ENCODE assay signal across 21 mouse cellular contexts in the genomic region with DNA sequence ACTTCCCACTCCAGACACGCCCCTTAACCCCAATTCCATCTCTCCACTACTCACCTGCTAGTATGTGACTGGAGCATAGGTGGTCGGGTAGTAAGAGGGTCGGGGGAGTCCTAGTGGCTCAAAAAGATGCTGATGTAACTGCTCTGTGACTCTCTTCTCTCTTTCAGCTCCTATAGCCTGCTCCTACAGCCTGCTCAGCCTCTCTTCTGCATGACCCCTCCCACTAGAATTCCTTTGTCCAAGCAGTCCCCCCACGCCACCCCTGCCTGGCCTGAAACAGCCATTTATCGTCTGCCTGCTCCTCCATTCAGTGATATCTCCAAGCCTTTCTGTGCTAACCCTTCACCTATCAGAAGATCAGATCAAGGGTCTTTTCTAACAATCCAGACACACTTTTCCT. TPM values are rescaled to one million over a fixed set of nuclear protein-coding genes. Genes with fewer than 3 reads are reported as not detected.
A peak's percentile ranks its signal among the peaks of the same experiment; 100 is the strongest.
DNase-seq lines count a peak whose midpoint lies in the region; TF ChIP-seq lines count a peak whose summit lies in the region.
"Had no signal": no experiment of that assay in that cellular context is flagged by ENCODE, and none has a peak within 500 bp of the region (broad histone marks: within the 10 kb centered on the region; RNA-seq: fewer than 3 reads in every experiment).

No protein-coding gene starts in this region.

- TF ChIP-seq POLR2A in heart, adult 2 months (IDR thresholded peaks at IDR 0.05; ENCODE audit: insufficient read depth, low read depth, low read length): no peak

- no peaks in the 10 kb centered on the region for H3K4me1 ChIP-seq in heart, adult 2 months (ENCODE audit: control insufficient read depth, insufficient read depth, low read length)

- H3K9ac ChIP-seq in heart, adult 2 months (ENCODE audit: low read depth, low read length): no peak overlapping the region

- WGBS in heart, adult 2 months: 73% methylated on average over 5 of the region's 5 CpGs

- H3K36me3 ChIP-seq in heart, adult 2 months (ENCODE audit: control insufficient read depth, insufficient read depth, low read length): no peaks in the 10 kb centered on the region
- H3K36me3 ChIP-seq: G1E had no signal

- TF ChIP-seq CTCF in heart, adult 2 months (IDR thresholded peaks at IDR 0.05): no peak

- DNase-seq in heart, adult 11 months: peak; percentile 84
- DNase-seq in heart, adult 2 months: no peak
- DNase-seq in R1 (ENCODE audit: low read depth, low spot score) (peak; percentile 67), ZHBTc4 (ENCODE audit: low read depth, low spot score) (peak; percentile 70)
- no peak for DNase-seq in cerebellum, postnatal 36 days
- no peak for DNase-seq in kidney, adult 11 months
- DNase-seq: adrenal gland, adult 2 months; adrenal gland, adult 8-10 months; adrenal gland, postnatal 10 days; adrenal gland, postnatal 14 days; adrenal gland, postnatal 25 days; adrenal gland, postnatal 36 days; B cell, adult 2 months; cerebellum, adult 11 months; cerebellum, adult 11-12 months; cerebellum, adult 18-20 months; cerebellum, adult 2 months; cerebellum, adult 8-10 months had no signal

- no peak overlapping the region for H3K4me3 ChIP-seq in heart, adult 2 months

- intact Hi-C loops in heart, adult 2 months (cut with DNase I): no loop called here

- no peaks in the 10 kb centered on the region for H3K27me3 ChIP-seq in heart, adult 2 months (ENCODE audit: control insufficient read depth, insufficient read depth, low read length)
- H3K27me3 ChIP-seq: CH12.LX, Patski had no signal

- H3K27ac ChIP-seq in heart, adult 2 months: no peak overlapping the region

- TF ChIP-seq EP300 in heart, adult 2 months (IDR thresholded peaks at IDR 0.05; ENCODE audit: insufficient read depth, low read depth, low read length): no peak

- H3K79me2 ChIP-seq in heart, adult 2 months (replicated peaks; ENCODE audit: control insufficient read depth, insufficient read depth, low read length): no peaks in the 10 kb centered on the region

RNA-seq across cellular contexts. Expression of a gene that starts 45.7 kb away (rescaled TPM):
- 100 to 1,000 TPM; 113 to 121 TPM for total RNA-seq in heart, adult 2 months (2021)
- polyA plus RNA-seq in heart, adult 2 months (2012; rRNA removed): 124 and 137 TPM in 2 replicates

Comparison
In these comparisons a context has a peak if more than half of its experiments do, and no peak if none do; other contexts are left out.
1. DNase-seq: peak in heart, adult 11 months (single experiment), R1 (single experiment) and ZHBTc4 (single experiment); none in heart, adult 2 months (0 of 2), cerebellum, postnatal 36 days (0 of 2) and kidney, adult 11 months (single experiment).